Mouse (Mus musculus) megakaryocyte progenitor cell, adult 5-6 weeks (primary cell): Measurements from ENCODE around the gene Zdhhc25. TPM values are rescaled to one million over a fixed set of nuclear protein-coding genes. Genes with fewer than 3 reads are reported as not detected.
A peak's percentile ranks its signal among the peaks of the same experiment; 100 is the strongest.

Experiments used
- ATAC-seq: replicated peaks from 2 replicates; pipeline ENCODE4 v1.8.0; 2016; ENCODE audit warnings: mild to moderate bottlenecking, moderate TSS enrichment, inconsistent platforms; ENCODE audit not compliant: poor library complexity
- total RNA-seq, 2 experiments: library from RNA; stranded (forward) in 1 of 2; stranded (reverse) in 1 of 2; fragments of 157-497, 149-512 nt in 1 of 2; fragments of 200-1000 nt in 1 of 2; gene quantifications; 2 replicates each; pipeline versions ENCODE4 v1.2.3 to v1.2.4; 2015 to 2017

Gene Zdhhc25
- total RNA-seq, 2 experiments from 2014 or later = not detected

DNA sequence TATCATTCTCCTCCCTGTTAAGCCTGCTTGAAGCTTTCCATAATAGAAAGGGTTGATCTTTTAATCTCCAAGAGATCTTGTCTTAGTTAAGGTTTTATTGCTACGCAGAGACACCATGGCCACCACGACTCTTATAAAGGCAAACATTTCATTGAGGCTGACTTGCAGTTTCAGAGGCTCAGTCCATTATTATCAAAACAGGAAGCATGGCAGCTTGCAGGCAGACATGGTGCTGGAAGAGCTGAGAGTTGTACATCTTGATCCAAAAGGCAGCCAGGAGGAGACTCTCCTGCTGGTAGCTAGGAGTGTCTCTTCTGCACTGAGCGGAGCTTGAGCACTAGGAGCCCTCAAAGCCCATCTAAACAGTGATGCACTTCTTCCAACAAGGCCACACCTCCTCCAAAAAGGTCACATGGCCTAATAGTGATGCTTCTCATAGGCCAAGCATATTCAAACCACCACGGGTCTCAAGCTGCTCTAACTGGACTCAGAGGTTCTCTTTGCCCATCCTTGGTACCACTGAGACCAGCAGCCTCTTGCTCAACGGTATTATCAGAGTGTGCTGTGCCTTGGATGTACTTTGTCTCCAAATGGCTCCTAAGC, 26.9 kb downstream of the Zdhhc25 start:
- ATAC-seq = no peak

DNA sequence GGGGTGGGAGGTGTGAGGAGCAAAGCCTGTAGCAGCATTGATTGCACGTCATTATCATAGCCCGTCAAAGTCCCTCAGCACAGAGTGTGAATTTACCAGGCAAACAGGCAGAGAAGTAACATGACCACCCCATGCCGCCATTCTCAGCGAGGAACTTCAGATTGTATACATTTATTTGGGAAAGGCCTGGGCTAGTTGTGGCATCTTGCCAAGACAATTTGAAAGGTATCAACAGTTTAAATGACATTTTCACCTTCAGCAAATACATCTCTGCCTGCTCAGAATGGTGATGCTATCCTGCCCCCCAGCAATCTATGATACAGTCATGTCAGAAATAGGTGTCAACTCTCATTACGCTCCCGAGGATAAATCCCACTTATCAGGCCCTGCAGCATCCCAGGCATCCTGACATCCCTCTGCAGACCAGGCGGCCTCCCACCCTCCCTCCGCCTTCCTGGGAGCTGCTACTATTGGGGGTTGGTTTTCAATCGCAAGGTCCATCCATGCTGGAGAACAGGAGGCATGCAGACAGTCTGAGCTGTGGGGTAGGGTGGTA, 28.8 kb downstream of the Zdhhc25 start:
- no peak for ATAC-seq

- ATAC-seq = no peak
Observed at GRCm38 (mm10) chr15:88635205-88635604, 35.1 kb downstream of the Zdhhc25 start.

DNA sequence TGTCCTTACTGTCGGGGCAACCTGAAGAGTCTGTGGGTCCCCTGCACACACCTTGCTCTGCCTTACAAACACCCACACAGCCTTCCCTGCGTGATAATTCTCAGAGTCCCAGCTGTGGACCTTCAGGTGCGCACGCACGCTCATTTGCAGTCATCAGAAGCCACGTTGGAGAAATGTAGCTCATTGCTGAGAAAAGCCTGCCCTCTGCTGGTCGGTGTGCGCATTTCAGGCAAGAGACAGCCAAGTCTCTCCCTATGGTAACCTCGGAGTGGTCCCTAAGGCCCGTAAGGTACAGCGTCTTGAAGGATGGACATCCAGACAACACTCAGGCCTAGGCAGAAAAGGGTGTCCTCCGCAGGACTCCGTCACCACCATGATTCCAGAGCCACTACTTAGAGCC, 50.9 kb downstream of the Zdhhc25 start:
- ATAC-seq = peak; percentile 72

Other genes starting within 250 kb of the Zdhhc25 start
- 31.9 and 32.1 TPM in 2 replicates for gene Brd1, start 133.9 kb downstream of the Zdhhc25 start, total RNA-seq (2015)
- 49.4 and 52.8 TPM in 2 replicates for gene Brd1, start 133.9 kb downstream of the Zdhhc25 start, total RNA-seq (2017)
- gene Zbed4, start 151.4 kb downstream of the Zdhhc25 start, total RNA-seq (2015) = 47.6 and 58.2 TPM in 2 replicates
- 54.5 and 59.6 TPM in 2 replicates for gene Zbed4, start 151.4 kb downstream of the Zdhhc25 start, total RNA-seq (2017)
- gene Alg12, start 219.0 kb downstream of the Zdhhc25 start, total RNA-seq (2015) = 10.9 and 18.2 TPM in 2 replicates
- 7.9 and 10.3 TPM in 2 replicates for gene Alg12, start 219.0 kb downstream of the Zdhhc25 start, total RNA-seq (2017)
- 65.2 and 68.1 TPM in 2 replicates for gene Creld2, start 219.3 kb downstream of the Zdhhc25 start, total RNA-seq (2015)
- 117 and 124 TPM in 2 replicates for gene Creld2, start 219.3 kb downstream of the Zdhhc25 start, total RNA-seq (2017)